Mouse (Mus musculus) embryonic facial prominence, embryonic 10.5 days (tissue): ENCODE data around the gene Irf2bpl. TPM values are rescaled to one million over a fixed set of nuclear protein-coding genes. Genes with fewer than 3 reads are reported as not detected.

Experiments used
- DNase-seq: peaks from one replicate; pipeline ENCODE4 v3.0.0-alpha.2; 2017; ENCODE audit warnings: low spot score
- H3K27ac ChIP-seq: fragments of 300-500 bp; sonication (generic); replicated peaks from 2 replicates; pipeline ENCODE4 v1.5.1; 2016; ENCODE audit warnings: mild to moderate bottlenecking
- H3K27me3 ChIP-seq: fragments of 300-500 bp; sonication (generic); replicated peaks from 2 replicates; pipeline ENCODE4 v1.6.1; 2016; ENCODE audit warnings: low read depth, mild to moderate bottlenecking; ENCODE audit not compliant: poor library complexity, severe bottlenecking
- H3K36me3 ChIP-seq: fragments of 300-500 bp; sonication (generic); replicated peaks from 2 replicates; pipeline ENCODE4 v1.6.1; 2016; ENCODE audit warnings: mild to moderate bottlenecking, moderate library complexity
- H3K4me1 ChIP-seq: fragments of 300-500 bp; sonication (generic); 2 replicates; pipeline ENCODE4 v1.6.1; 2016
- H3K4me3 ChIP-seq: fragments of 300-500 bp; sonication (generic); 2 replicates; pipeline ENCODE4 v1.5.1; 2016; ENCODE audit warnings: mild to moderate bottlenecking, moderate library complexity
- H3K9me3 ChIP-seq: fragments of 300-500 bp; sonication (generic); 2 replicates; pipeline ENCODE4 v1.6.1; 2016; ENCODE audit warnings: mild to moderate bottlenecking
- WGBS: fragments of 180-500 bp; shearing (Covaris S2); methylation state at CpG from one replicate; pipeline ENCODE4 v1.1.7; 2016; 5-methylcytosine and 5-hydroxymethylcytosine counted together
- polyA plus RNA-seq: library from polyadenylated mRNA; unstranded; fragments of >200 nt; fragmentation: Nextera tagmentation; extraction: Ambion mirVana; gene quantifications from 2 replicates; pipeline ENCODE4 v1.2.1, GENCODE M21; 2016

The Irf2bpl gene
- polyA plus RNA-seq, 1 experiment from 2014 or later: 17.3 TPM

GRCm38 (mm10) chr12:86836431-86837047 lies 48.1 kb downstream of the Irf2bpl start:
- 44% methylated on average over 23 of the region's 23 CpGs for WGBS
- Histone ChIP-seq H3K36me3 (no peaks in the 10 kb centered on the region), H3K4me3 (peak overlapping the region; percentile 14; the same call in 1 of the 2 replicates)

GRCm38 (mm10) chr12:86835899-86836298 lies 48.7 kb downstream of the Irf2bpl start:
- 80% methylated on average over 3 of the region's 3 CpGs for WGBS

More at GRCm38 (mm10) chr12:86836431-86837047, 48.1 kb downstream of the Irf2bpl start:
- peak overlapping the region; percentile 62 for H3K27ac ChIP-seq
- peaks cover 35% of the 10 kb centered on the region for H3K27me3 ChIP-seq
- H3K9me3 ChIP-seq: no peaks in the 10 kb centered on the region
- peaks cover 41% of the 10 kb centered on the region for H3K4me1 ChIP-seq
- peak; percentile 55 for DNase-seq

GRCm38 (mm10) chr12:86834416-86834772 lies 50.2 kb downstream of the Irf2bpl start:
- Histone ChIP-seq H3K4me1 (peaks cover 51% of the 10 kb centered on the region), H3K36me3 (no peaks in the 10 kb centered on the region), H3K27me3 (peaks cover 51% of the 10 kb centered on the region), H3K4me3 (no peak overlapping the region), H3K27ac (peak overlapping the region; percentile 55; the same call in 1 of the 2 replicates), H3K9me3 (no peaks in the 10 kb centered on the region)
- WGBS: 87% methylated on average over 3 of the region's 3 CpGs
- no peak for DNase-seq

More at GRCm38 (mm10) chr12:86835899-86836298, 48.7 kb downstream of the Irf2bpl start:
- DNase-seq: no peak
- H3K9me3 ChIP-seq: no peaks in the 10 kb centered on the region
- H3K36me3 ChIP-seq: no peaks in the 10 kb centered on the region
- H3K4me3 ChIP-seq: no peak overlapping the region
- peaks cover 40% of the 10 kb centered on the region for H3K27me3 ChIP-seq
- H3K27ac ChIP-seq: no peak overlapping the region
- peaks cover 43% of the 10 kb centered on the region for H3K4me1 ChIP-seq

GRCm38 (mm10) chr12:86833711-86834415 lies 50.7 kb downstream of the Irf2bpl start:
- H3K4me1 ChIP-seq: peaks cover 47% of the 10 kb centered on the region
- no peak for DNase-seq
- H3K36me3 ChIP-seq: no peaks in the 10 kb centered on the region
- no peaks in the 10 kb centered on the region for H3K9me3 ChIP-seq
- whole genome bisulfite sequencing: 66% methylated on average over 6 of the region's 6 CpGs
- H3K4me3 ChIP-seq: no peak overlapping the region
- peaks cover 52% of the 10 kb centered on the region for H3K27me3 ChIP-seq
- H3K27ac ChIP-seq: peak overlapping the region; percentile 90

- H3K4me1 ChIP-seq: peaks cover 43% of the 10 kb centered on the region
Observed at GRCm38 (mm10) chr12:86832551-86833182, 51.9 kb downstream of the Irf2bpl start.

GRCm38 (mm10) chr12:86831591-86832550 lies 52.7 kb downstream of the Irf2bpl start:
- 29% methylated on average over 32 of the region's 32 CpGs for WGBS
- Histone ChIP-seq H3K27ac (peak overlapping the region; percentile 90), H3K4me3 (peak overlapping the region; percentile 42)

More at GRCm38 (mm10) chr12:86832551-86833182, 51.9 kb downstream of the Irf2bpl start:
- DNase-seq: no peak
- peaks cover 42% of the 10 kb centered on the region for H3K27me3 ChIP-seq
- H3K27ac ChIP-seq: peak overlapping the region; percentile 90
- 66% methylated on average over 11 of the region's 11 CpGs for WGBS
- H3K36me3 ChIP-seq: no peaks in the 10 kb centered on the region
- H3K9me3 ChIP-seq: no peaks in the 10 kb centered on the region
- H3K4me3 ChIP-seq: peak overlapping the region; percentile 42

More at GRCm38 (mm10) chr12:86831591-86832550, 52.7 kb downstream of the Irf2bpl start:
- Histone ChIP-seq H3K4me1 (peaks cover 47% of the 10 kb centered on the region), H3K36me3 (no peaks in the 10 kb centered on the region), H3K9me3 (no peaks in the 10 kb centered on the region), H3K27me3 (peaks cover 39% of the 10 kb centered on the region)
- peak; percentile 81 for DNase-seq

Other genes with a start within 250 kb of the Irf2bpl start
- 13.5 and 14.7 TPM in 2 replicates for gene Vash1, start 206.1 kb downstream of the Irf2bpl start, polyA plus RNA-seq
- gene Angel1, start 158.3 kb downstream of the Irf2bpl start, polyA plus RNA-seq: 14.3 and 15.5 TPM in 2 replicates
- not detected in 2 replicates for gene Lrrc74a, start 150.4 kb downstream of the Irf2bpl start, polyA plus RNA-seq
- 35.1 and 37.1 TPM in 2 replicates for gene Cipc, start 62.2 kb upstream of the Irf2bpl start, polyA plus RNA-seq
- gene Zdhhc22, start 105.6 kb upstream of the Irf2bpl start, polyA plus RNA-seq: 0.05 and 0.06 TPM in 2 replicates
- gene Tmem63c, start 136.5 kb upstream of the Irf2bpl start, polyA plus RNA-seq: 0.13 and 0.25 TPM in 2 replicates
- 0.12 and 0.18 TPM in 2 replicates for gene Ngb, start 217.7 kb upstream of the Irf2bpl start, polyA plus RNA-seq